Mouse (Mus musculus) cerebellum, adult 2 months (tissue): ENCODE results near the gene Tex44.
A peak's percentile ranks its signal among the peaks of the same experiment; 100 is the strongest.

Experiments used
- CTCF ChIP-seq: fragments of 200-500 bp; IDR thresholded peaks from 2 replicates; pipeline ENCODE4 v1.5.1; 2011; ENCODE audit warnings: low read depth, mild to moderate bottlenecking, control low read depth, low read length, moderate library complexity, borderline replicate concordance; ENCODE audit not compliant: insufficient read depth
- POLR2A ChIP-seq: fragments of 200-500 bp; IDR thresholded peaks from 2 replicates; pipeline ENCODE4 v1.6.1; 2011; ENCODE audit warnings: low read length, control low read depth, borderline replicate concordance; ENCODE audit not compliant: insufficient read depth

GRCm38 (mm10) chr1:86435302-86435821, 9.2 kb downstream of the Tex44 start:
- TF ChIP-seq CTCF (no peak), POLR2A (0 out of 2 replicates have a peak, but pooled peaks have one; percentile 20)
